Mouse (Mus musculus): ENCODE measurements around the gene Rftn2. TPM values are rescaled to one million over a fixed set of nuclear protein-coding genes. Genes with fewer than 3 reads are reported as not detected.
"Not testable (repeated sequence)": the region's sequence is repeated elsewhere in the genome, so short reads cannot be mapped to it uniquely, and the experiment has no call there.

Gene Rftn2
- polyA plus RNA-seq, 1 experiment = 1.5 TPM

DNA sequence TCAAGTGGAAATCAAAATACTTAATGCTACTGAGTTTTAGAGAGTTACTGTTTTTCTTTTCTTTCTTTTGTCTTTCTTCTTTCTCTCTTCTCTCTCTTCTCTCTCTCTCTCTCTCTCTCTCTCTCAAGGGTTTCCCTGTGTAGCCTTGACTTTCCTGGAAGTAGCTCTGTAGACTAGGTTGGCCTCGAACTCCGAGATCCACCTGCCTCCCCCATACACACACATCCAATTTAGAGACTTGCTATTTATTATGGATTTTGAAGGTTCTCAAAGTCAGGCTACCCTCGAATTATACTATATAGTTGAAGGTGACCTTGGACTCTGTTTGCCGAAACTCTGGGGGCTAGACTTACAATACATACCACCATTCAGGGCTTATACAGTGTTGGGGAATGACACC, 94.3 kb downstream of the Rftn2 start:
- WGBS = 25% methylated on average over 4 of the region's 4 CpGs
- DNase-seq (ENCODE audit: low read depth, low spot score) = no peak

GRCm38 (mm10) chr1:55131424-55132014, 95.1 kb downstream of the Rftn2 start:
- WGBS = under 1% methylated on average over 47 of the region's 47 CpGs
- DNase-seq (ENCODE audit: low read depth, low spot score) = peak; percentile 62

DNA sequence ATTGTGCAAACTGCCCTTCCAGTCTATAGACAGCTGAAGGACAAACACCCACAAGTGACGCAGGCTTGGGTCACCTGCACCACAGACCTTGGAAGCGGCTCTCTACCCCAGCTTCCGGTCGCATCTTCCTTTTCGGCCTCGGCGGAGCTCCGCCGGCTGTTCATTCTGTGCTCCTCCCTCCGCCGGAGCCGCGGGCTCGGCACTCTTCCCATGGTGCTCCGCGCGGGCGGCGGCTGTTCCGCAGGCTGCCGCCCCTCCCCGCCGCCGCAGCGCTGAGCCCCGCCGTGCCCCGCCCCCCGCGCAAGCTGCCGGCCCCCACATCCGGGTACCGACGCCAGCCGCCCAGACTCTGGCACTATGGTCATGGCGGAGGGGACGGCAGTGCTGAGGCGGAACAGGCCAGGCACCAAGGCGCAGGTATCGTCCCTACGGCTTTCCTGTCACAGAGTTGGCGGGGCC, 95.6 kb downstream of the Rftn2 start, which contains the start of gene Mob4:
Gene Mob4, plus strand, starts transcription at position 289 of the 459 bp plus-strand sequence.
- 1% methylated on average over 42 of the region's 42 CpGs for WGBS
- peak; percentile 64 for DNase-seq (ENCODE audit: low read depth, low spot score)

DNA sequence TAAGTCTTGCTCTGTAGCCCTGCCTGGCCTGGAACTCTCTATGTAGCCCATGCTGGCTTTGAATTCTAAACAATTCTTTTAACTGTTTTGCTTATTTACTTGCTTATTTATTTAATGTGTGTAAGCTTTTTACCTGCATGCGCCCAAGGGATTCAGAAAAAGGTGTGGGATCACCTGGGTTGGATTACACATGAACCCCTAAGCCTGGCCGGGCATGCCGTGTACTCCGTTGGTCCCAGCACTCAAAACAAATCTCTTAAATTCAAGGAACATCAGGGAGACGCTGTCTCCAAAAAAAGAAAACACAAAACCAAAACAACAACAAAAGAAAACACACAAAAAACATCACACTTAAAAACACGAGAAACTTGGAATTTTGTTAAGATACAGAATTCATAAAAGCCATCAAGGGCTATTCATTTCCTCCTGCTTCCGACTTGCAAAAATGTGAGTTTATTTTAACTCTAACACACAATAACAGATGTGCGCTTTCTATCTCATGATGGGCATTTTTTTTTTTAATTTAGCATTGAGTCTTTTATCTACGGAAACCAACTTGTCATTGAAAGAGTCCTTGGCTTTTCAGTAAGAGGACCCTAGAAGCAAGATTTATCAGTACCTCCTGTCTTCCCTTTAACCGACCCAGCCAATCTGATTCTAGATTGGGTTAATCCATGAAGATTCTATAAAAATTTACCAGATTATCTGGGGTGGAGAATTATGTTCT, 96.2 kb downstream of the Rftn2 start:
- 67% methylated on average over 10 of the region's 10 CpGs for WGBS
- no peak for DNase-seq (ENCODE audit: low read depth, low spot score)

- DNase-seq (ENCODE audit: low read depth, low spot score) = no peak
- 86% methylated on average over 5 of the region's 5 CpGs for WGBS
Measured at GRCm38 (mm10) chr1:55129716-55130115, 96.9 kb downstream of the Rftn2 start.

DNA sequence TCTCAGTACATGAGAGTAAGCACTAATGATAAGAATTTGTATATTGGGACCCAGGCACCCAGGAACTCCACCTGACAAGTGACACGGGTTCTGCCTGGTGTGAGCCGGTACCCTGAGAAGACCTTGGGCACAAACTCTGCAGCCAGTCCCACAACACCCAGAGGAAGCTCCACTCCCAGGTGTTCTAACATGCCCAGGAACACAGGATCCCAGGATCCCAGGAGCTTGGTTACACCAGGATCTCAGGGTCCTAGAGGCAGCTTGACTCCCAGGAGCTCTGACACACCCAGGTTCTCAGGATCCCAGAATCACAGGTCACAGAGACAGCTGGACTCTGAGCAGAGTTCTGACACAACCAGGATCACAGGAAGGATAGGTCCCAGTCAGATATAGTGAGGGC, 102.4 kb downstream of the Rftn2 start:
- not testable (repeated sequence) for DNase-seq (ENCODE audit: low read depth, low spot score)

GRCm38 (mm10) chr1:55123561-55123960, 103.0 kb downstream of the Rftn2 start:
- WGBS = 67% methylated on average over 2 of the region's 2 CpGs
- no peak for DNase-seq (ENCODE audit: low read depth, low spot score)

More for the DNA sequence above, 102.4 kb downstream of the Rftn2 start:
- 97% methylated on average over 2 of the region's 2 CpGs for WGBS

DNA sequence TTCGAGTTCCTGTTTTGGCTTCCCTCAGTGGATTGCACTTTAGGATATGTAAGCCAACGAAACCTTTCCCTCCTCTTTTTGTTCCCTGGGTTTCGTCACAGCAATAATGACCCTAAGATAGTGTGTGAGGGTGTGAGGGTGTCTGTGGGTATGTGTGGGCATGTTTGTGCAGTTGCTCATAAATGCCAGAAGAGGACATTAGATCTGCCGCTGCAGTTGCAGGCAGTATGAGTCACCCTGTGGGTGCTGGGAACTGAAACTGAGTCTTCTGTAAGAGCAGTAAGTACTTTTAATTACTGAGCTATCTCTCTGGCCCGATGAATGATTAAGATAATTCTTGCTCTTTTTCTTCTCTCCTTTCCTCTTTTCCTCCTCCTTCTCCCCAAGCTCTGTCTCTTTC, 103.5 kb downstream of the Rftn2 start:
- DNase-seq (ENCODE audit: low read depth, low spot score) = no peak
- WGBS = 87% methylated on average over 5 of the region's 5 CpGs

Other genes with a start within 250 kb of the Rftn2 start
- 29.4 and 42.6 TPM in 2 replicates for gene Sf3b1, start 199.3 kb downstream of the Rftn2 start, polyA plus RNA-seq (2012; rRNA removed)
- gene Coq10b, start 174.0 kb downstream of the Rftn2 start, polyA plus RNA-seq (2012; rRNA removed) = 7.8 and 10.2 TPM in 2 replicates
- 30.4 and 31.1 TPM in 2 replicates for gene Hspe1, start 138.7 kb downstream of the Rftn2 start, polyA plus RNA-seq (2012; rRNA removed)
- gene Hspd1, start 138.5 kb downstream of the Rftn2 start, polyA plus RNA-seq (2012; rRNA removed) = 38.9 and 39.7 TPM in 2 replicates
- 11.0 and 11.3 TPM in 2 replicates for gene Mob4, start 95.6 kb downstream of the Rftn2 start, polyA plus RNA-seq (2012; rRNA removed)
- gene Mars2, start 10.4 kb upstream of the Rftn2 start, polyA plus RNA-seq (2012; rRNA removed) = 1.4 and 2.1 TPM in 2 replicates
- 0.25 TPM in 1 of 2 replicates, not detected in the other for gene Boll, start 136.7 kb upstream of the Rftn2 start, polyA plus RNA-seq (2012; rRNA removed)
- 0.37 and 0.52 TPM in 2 replicates for gene Plcl1, start 179.1 kb upstream of the Rftn2 start, polyA plus RNA-seq (2012; rRNA removed)

Data from large intestine, adult 2 months (tissue).